Mouse (Mus musculus) splenic B cell, adult 2 months (primary cell): ENCODE data around the gene Phf13.

Experiments
- DNase-seq: peaks from one replicate; pipeline ENCODE4 v3.0.0-alpha.2; 2011; ENCODE audit warnings: low read depth, low spot score
- H3K27me3 ChIP-seq: 2 replicates; pipeline ENCODE4 v1.6.1; 2012; ENCODE audit warnings: mild to moderate bottlenecking, low read length, moderate library complexity, mixed read lengths; ENCODE audit not compliant: control insufficient read depth, poor library complexity, insufficient read depth, severe bottlenecking
- H3K36me3 ChIP-seq: 2 replicates; pipeline ENCODE4 v1.6.1; 2012; ENCODE audit warnings: mild to moderate bottlenecking, low read length, moderate library complexity, mixed read lengths; ENCODE audit not compliant: control insufficient read depth, poor library complexity, insufficient read depth, severe bottlenecking

Phf13 gene

DNA sequence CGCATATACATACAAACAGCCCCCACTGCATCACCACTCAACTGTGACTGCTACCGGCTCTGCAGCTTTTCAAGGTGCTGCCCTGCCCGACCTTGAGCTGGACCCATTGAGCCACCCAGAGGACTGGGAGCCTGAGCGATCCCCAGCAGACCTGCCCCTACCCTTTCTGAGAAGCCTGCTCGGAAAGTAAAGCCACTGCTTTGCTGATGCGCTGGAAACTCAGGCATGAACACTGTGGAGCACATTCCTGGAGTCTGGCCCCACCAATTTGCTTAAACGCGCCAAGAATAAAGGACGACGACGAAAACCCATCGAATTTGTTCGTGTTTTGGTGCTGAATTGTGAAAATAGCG is 12.1 kb upstream of the Phf13 start:
- Histone ChIP-seq H3K36me3 (no peaks in the 10 kb centered on the region), H3K27me3 (no peaks in the 10 kb centered on the region)
- peak; percentile 24 for DNase-seq

DNA sequence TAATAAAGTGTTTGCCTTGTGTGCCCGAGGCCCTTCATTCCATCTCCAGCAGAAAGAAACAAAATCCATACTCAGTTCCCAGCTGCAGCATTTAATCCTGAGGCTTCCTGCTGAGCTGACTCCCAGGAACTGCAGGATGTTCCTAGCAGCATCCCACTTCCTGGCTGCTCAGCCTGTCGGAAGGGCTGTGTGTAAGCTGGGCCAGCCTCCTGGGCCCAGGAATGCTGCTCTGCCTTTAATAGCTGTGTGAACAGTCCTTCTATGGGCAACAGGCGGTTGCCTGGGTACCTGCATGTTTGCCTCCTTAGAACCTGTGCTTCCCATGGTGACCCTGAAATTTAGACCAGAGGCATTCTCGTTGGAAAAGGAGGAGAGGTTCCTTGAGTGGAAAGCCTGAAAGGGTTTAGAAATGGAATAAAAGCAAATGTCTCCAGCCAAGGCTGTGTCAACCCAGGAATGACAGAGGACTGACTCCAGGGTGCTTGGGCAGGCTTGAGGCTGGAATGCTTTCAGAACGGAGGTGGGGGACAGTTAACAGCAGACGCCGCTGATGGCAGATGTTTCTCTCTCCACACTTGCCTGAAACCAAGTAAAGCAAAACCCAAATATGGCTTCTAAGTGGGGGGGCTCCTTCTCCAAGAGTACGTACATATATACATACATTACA is 11.6 kb upstream of the Phf13 start:
- DNase-seq: no peak
- Histone ChIP-seq H3K27me3 (no peaks in the 10 kb centered on the region), H3K36me3 (no peaks in the 10 kb centered on the region)

DNA sequence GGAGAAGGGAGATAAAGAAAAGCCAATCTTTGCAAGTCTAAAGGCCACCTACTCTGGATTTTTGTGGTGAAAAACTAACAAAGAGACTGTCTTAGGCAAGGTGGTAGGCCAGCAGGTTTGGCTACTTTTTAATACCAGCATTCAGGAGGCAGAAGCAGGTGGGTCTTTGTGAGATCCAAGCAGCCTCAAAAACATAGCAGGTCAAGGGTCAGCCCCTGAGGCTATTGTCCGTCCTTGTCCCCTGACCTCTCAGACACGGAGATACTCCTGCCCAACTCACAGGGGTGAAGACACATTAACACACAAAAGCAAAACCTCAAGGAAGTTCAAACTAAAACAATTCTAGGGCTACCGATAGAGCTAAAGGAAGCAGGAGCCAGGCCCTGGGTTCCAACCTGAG is 10.8 kb upstream of the Phf13 start:
- no peaks in the 10 kb centered on the region for H3K36me3 ChIP-seq
- no peak for DNase-seq
- H3K27me3 ChIP-seq: no peaks in the 10 kb centered on the region

DNA sequence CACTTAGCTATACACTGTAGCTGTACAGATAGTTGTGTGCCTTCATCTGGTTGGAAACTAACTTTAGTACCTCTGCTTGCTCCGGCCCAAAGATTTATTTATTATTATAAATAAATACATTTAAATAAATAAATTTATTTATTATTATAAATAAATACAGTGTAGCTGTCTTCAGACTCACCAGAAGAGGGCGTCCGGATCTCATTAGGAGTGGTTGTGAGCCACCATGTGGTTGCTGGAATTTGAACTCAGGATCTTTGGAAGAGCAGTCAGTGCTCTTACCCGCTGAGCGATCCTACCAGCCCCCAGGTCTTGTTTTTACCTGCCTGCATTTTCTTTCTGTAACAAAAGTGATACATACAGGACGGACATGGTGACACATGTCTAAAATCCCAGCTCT is 10.1 kb upstream of the Phf13 start:
- Histone ChIP-seq H3K27me3 (no peaks in the 10 kb centered on the region), H3K36me3 (no peaks in the 10 kb centered on the region)
- peak; percentile 57 for DNase-seq

DNA sequence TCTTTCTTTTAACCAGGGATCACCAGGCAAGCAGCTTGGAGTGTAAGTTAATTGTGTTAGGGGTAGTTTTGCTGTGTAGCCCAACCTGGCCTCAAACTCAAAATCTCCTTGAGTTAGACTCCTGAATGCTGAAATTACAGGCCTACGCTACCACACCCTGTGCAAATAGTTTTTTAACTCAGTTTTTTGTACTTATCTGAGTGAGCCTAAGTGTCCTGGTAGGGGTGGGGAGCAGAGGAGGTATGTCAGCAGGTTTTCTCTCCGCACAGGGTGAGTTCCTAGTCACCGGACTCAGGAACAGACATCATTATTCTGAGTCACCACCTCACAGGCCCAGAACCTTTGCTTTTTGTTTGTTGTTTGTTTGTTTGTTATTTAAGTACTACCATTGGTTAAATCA is 6.0 kb upstream of the Phf13 start:
- Histone ChIP-seq H3K36me3 (no peaks in the 10 kb centered on the region), H3K27me3 (no peaks in the 10 kb centered on the region)
- no peak for DNase-seq

DNA sequence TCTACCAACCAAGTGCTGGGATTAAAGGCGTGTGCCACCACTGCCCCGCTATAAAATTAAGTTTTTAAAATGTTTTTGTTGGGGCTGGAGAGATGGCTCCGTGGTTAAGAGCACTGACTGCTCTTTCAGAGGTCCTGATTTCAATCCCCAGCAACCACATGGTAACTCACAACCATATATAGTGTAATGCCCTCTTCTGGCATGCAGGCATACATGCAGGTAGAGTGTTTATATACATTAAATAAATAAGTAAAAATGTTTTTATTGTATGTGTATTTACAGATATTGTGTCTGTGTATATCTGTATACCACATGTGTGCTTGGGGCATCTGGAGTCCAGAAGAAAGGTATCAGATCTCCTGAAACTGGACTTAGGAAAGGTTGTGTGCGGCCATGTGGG is 5.3 kb upstream of the Phf13 start:
- DNase-seq: no peak
- no peaks in the 10 kb centered on the region for H3K36me3 ChIP-seq
- H3K27me3 ChIP-seq: no peaks in the 10 kb centered on the region

DNA sequence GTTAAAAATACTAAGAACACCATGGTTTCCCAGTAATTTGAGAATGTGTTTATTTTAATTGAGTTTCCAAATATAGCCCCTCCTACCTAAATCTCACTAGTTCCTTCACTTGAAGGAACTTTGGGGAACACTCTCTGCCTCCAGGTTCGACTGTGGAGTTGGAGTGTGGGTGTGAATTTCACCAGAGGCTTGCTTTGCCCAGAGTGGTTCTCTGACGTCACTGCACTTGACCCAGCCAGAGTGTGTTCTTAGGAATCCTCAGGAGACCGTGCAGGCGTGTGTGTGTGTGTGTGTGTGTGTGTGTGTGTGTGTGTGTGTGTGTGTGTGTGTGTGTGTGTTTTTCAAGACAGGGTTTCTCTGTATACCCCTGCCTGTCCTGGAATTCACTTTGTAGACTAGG is 4.8 kb upstream of the Phf13 start:
- no peak for DNase-seq
- Histone ChIP-seq H3K27me3 (no peaks in the 10 kb centered on the region), H3K36me3 (no peaks in the 10 kb centered on the region)

DNA sequence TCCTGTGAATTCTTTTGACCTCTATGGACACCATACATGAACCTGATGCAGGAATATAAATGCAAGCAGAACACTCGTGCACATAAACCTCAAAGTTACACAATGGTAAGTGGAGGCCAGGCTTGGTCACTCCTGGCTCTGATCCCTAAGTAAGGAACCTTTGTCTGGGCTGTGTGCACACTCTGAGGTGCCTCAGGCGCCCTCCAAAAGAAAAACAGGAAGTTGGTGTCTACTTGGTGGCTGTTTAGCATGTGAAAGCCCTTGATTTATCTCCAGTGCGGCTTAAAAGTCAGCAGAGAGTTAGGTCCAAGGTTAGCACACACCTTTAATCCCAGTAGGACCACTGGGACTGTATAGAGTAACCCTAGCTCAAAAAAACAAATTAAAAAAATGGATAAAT is 3.4 kb upstream of the Phf13 start:
- DNase-seq: peak; percentile 29
- no peaks in the 10 kb centered on the region for H3K36me3 ChIP-seq
- H3K27me3 ChIP-seq: no peaks in the 10 kb centered on the region; the same call in 1 of the 2 replicates

DNA sequence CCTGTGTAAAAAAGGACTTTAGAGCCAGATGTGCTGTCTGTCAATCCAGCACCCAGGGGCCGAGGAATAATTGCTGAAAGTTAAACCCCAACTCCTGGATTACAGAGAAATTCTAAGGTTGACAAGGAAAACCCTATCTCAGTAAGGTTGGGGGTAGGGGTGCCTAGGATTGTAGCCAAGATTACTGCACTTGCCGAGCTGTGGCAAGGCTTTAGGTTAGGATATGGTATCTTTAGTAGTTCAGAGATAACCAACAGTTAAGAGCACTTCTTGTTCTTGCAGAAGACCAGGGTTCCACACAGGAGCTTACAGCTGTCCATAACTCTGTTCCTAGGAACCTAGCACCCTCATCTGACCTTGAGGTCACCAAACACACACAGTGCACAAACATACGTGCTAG is 1.6 kb upstream of the Phf13 start:
- Histone ChIP-seq H3K27me3 (no peaks in the 10 kb centered on the region; the same call in 1 of the 2 replicates), H3K36me3 (no peaks in the 10 kb centered on the region)
- no peak for DNase-seq

DNA sequence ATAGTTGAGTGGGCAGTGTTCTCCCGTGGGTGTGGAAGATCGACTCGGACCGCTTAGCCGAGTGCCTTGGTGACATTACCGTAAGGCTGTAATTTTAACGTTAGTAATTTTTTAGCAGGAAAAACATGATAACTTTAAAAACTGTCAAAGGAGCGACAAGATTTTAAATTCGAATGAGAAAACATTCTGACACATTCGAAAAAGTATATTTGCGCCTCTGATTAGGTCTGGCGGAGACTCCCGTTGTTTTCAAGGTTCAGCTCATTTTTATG is 829 bp upstream of the Phf13 start:
- Histone ChIP-seq H3K27me3 (no peaks in the 10 kb centered on the region; the same call in 1 of the 2 replicates), H3K36me3 (no peaks in the 10 kb centered on the region)
- no peak for DNase-seq

DNA sequence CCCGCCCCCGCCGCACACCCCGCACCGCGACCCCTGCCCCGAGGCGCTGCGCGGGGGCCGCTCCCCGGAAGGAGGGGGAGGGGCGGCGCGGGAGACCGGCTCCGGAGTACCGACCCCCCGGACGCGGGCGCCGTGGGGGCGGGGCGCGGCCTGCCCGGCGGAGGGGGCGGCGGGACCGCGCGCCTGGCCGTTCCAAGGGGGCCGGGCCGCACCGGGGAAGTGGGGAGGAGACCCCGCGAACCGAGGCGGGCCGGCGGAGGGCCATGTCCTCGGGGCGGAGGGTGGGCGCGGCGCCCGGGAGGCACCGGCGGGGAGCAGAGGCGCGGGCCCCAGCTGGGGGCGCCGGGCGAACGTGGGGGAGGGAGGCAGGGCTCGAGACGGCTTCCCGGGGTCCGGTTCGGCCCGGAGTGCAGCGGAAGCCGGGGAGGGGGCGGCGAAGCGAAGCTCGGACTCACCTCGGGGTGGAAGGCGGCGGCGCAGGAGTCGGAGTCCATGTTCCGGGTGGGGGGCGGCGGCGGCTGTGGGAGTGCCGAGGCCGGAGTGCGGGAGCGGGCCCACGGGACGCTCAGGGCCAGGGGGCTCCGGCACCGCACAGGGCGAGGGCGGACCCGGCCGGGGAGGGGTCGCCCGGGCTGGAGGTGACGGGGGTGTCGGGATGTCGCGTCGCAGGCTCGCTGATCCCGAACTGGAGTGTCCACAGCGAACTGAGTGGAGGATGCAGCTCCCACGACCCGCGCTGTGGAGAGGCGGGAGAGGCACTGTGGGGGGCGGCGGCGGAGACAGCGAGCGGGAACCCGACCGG is 486 bp downstream of the Phf13 start:
- DNase-seq: peak; percentile 18
- peaks cover 3% of the 10 kb centered on the region; the same call in 1 of the 2 replicates for H3K36me3 ChIP-seq
- no peaks in the 10 kb centered on the region; the same call in 1 of the 2 replicates for H3K27me3 ChIP-seq

DNA sequence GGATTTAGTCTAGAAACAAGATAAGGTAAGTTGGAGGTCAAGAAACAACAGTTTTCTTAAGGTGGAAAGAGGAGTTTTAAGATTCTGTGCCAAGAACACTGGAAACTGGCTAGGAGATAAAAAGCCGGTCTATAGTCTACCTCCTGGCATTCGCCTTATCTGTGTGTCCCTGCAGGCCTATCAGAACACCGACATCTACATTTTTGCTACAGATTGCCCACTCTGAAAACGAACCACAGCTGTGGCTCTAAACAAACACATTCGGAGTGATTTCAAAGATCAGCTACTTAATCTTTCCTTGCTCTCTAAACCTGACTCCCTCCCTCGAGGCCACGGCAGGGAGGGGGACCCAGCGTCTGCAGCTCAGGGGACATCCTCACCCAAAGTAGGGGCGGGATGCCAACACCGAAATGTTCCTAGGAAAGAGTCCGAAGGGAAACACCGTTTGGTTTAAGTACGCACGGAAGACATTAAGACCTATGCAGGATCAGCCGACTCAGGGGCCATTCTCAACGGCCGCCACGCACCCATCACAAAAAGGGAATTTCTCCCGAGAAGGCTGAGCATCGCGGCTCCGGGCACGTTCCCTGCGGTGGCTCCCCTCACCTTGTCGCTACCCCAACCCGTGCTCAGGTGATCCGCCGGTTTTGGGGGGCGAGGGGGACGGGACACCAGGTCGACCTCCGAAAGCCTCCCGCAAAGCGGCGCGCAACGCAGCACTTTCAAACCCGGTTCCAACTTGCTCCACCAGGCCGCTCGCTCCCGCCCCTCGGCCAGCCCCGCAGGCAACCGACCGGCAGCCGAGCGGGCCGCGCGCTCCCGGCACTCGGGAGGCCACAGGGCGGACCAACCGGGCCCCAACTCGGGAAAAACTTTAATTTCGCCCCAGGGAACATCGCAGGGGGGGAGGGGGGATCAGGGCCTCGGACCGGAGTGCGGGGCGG is 1.6 kb downstream of the Phf13 start:
- peak; percentile 31 for DNase-seq
- Histone ChIP-seq H3K27me3 (no peaks in the 10 kb centered on the region; the same call in 1 of the 2 replicates), H3K36me3 (peaks cover 3% of the 10 kb centered on the region; the same call in 1 of the 2 replicates)

DNA sequence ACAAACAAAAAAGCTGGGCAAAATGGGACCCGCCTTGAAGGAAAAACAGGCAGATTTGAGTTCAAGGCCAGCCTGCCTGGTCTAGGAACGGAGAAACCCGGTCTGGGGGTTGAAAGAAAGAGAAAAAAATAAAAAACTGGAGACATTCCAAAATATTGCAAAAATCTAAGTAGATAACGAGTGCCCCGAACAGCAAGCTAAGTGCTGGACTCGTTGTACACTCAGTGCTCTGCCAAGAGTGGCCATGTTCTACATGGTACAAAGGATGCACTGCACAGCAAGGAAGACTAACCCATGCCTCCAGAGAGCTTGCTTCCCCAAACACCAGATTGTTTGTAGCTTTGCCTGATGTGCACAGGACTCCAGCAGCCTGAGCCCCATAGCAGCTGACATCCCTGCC is 3.0 kb downstream of the Phf13 start:
- DNase-seq: no peak
- H3K36me3 ChIP-seq: peaks cover 3% of the 10 kb centered on the region; the same call in 1 of the 2 replicates
- H3K27me3 ChIP-seq: no peaks in the 10 kb centered on the region; the same call in 1 of the 2 replicates

DNA sequence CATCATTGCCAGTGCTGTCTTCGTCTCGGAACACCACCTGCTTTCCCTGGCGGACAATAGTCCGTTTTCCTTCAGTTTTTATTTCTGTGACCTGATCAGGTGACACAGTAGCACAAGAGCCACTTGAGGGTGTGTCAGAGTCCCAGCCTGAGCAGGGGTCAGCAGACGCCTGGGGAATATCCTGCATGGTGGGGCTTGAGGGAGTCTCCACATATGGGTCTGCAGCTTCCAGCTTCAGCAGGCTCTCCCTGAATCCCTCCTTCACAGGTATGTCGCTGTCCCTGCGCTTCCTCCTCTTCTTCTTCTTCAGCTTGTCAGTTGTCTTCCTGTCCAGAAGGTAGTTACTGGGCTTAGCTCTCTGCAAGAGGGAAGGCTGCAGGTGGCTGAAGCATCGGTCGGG is 4.0 kb downstream of the Phf13 start:
- Histone ChIP-seq H3K36me3 (peaks cover 3% of the 10 kb centered on the region; the same call in 1 of the 2 replicates), H3K27me3 (no peaks in the 10 kb centered on the region; the same call in 1 of the 2 replicates)
- DNase-seq: no peak

DNA sequence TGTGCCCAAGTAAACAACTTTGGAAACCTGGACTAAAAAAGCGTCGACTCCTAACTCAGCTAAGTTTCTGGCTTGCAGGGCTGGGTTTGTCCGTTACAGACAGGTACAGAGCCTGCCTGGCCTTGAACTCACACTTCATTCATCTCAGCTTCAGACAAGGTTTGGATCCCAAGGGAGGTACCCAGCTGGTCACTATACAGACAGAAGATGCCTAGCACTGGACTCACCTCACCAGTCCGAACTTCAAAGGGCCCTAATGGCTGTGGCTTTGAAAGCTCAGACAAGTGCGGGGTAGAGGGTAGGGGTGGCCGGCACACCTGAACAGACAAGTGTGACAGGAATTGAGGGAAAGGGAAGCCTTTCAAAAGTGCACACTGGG is 7.0 kb downstream of the Phf13 start:
- DNase-seq: no peak
- peaks cover 6% of the 10 kb centered on the region for H3K36me3 ChIP-seq
- no peaks in the 10 kb centered on the region for H3K27me3 ChIP-seq
